Mouse (Mus musculus) frontal cortex, postnatal 25 days (tissue): ENCODE results near the gene Csrnp1.
"Not testable (repeated sequence)": the region's sequence is repeated elsewhere in the genome, so short reads cannot be mapped to it uniquely, and the experiment has no call there.

Experiments used
- DNase-seq, 2 experiments: peaks; one replicate each; pipeline ENCODE4 v3.0.0; 2022; ENCODE audit warnings: low spot score in 2 of 2

The Csrnp1 gene

GRCm38 (mm10) chr9:119984536-119985011 lies at the start of gene Csrnp1:
Csrnp1 (minus strand) TSS chr9:119984658.
- no peak for DNase-seq

DNA sequence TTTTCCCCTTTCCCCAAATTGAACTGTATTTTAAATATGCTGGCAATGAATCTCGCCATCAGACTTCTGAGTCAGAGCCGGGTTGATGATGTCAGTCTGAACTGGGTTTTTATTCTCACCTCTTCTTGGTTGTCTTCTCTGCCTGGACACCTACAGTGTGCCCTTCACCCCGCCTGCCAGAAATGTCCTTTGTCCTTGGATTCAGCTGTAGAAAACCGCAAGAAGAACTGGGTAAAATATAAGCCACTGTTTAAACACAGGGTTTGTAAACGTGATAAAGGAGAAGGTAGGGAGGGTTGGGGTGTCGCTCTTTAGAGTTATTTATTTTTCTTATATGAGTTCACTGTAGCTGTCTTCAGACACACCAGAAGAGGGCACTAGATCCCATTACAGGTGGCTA lies 48.3 kb upstream of the Csrnp1 start:
- DNase-seq: no peak

GRCm38 (mm10) chr9:120030421-120030820 lies 46.0 kb upstream of the Csrnp1 start:
- DNase-seq: no peak

DNA sequence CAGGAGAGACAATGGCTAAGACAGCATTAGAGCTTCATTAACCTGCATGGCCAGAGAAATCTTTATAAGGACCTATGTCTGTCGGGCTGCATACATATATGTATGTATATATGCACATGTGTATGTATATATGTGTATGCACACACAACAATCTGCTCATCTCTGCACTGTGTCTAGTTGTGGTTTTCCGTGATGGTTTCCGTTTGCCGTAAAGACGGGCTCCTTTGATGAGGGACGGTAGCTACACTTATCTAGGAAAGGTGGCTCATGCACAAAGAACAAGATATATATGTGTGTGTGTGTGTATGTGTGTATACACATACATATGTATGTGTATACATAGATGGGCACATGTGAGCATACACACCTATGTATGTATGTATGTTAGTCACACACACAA lies 45.4 kb upstream of the Csrnp1 start:
- DNase-seq: no peak

- DNase-seq: no peak
Measured at GRCm38 (mm10) chr9:120027401-120028151, 43.1 kb upstream of the Csrnp1 start.

DNA sequence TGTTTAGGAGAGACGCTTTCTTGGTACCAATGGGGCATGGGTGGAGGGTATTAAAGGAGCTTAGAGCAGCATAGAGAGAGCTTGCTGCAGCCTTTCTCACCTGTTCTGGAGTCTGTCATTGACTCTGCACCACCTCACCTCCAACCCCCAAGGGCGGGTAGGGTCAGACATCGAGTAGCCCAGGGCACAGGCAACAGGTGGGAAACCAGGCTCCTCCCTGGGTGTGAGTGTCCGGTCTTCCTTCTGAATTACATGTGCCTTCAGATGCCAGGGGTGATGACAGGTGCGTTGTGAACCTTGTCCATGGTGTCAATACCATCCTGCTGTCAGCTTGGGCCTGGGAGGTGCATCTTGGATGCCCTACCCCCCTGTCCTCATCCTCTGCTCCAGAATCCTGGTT lies 40.2 kb upstream of the Csrnp1 start:
- DNase-seq: no peak

- DNase-seq: no peak
Measured at GRCm38 (mm10) chr9:120024171-120024570, 39.7 kb upstream of the Csrnp1 start.

DNA sequence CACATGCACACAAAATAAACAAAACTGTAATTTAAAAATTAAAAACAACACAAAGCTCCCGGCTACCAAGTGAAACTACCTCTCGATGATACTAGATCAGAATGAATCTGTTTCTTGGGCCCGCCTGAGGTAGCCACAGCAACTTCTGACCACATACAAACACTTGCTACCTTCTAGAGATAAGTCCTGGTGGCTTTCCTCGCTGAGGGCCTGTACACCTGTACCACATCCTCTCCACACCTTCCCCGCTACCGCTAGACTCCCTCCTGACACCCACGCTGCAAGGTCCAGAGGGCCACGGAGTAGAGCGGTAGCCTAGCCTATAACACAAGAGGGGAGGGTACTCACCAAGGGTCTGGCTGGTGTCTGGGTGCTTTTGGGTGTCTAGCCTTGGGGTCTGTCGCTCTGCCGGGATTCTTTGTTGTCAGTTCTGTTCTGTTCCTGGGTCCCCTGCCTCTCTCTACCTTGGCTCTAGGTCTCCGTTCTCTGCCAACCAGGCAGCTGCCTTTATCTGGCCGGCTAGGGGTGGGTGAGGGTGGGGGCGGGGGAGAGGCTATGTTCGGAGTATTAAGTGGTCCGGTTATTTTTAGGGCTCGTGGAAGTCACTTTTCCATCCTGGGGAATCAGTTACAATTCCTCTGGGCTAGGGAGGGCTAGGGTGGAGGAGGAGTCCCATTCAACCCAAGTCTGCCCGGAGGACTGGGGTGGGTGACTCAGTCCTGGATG lies 38.8 kb upstream of the Csrnp1 start, which contains the start of gene Xirp1:
Xirp1 (minus strand) TSS at position 513 of the 726 bp plus-strand sequence.
- no peak for DNase-seq

DNA sequence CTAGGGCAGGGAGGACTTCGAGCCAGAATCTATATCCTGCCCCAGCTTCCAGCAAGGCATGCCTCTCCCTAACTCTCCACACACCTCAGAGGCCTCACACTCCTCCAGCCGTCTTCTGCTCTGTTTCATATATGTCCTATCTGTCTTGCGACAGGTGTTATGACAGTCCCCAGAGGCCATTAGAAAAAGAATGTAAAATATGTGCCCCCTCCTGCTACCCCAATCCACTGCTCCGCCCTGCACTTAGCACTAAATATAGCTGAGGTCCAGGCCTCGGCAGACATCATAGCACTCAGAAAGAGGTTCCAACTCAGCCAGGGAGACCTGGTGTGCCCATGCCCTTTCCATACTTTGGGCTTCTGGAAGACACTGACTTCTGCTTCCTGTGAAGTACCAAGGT lies 36.7 kb upstream of the Csrnp1 start:
- DNase-seq: no peak

DNA sequence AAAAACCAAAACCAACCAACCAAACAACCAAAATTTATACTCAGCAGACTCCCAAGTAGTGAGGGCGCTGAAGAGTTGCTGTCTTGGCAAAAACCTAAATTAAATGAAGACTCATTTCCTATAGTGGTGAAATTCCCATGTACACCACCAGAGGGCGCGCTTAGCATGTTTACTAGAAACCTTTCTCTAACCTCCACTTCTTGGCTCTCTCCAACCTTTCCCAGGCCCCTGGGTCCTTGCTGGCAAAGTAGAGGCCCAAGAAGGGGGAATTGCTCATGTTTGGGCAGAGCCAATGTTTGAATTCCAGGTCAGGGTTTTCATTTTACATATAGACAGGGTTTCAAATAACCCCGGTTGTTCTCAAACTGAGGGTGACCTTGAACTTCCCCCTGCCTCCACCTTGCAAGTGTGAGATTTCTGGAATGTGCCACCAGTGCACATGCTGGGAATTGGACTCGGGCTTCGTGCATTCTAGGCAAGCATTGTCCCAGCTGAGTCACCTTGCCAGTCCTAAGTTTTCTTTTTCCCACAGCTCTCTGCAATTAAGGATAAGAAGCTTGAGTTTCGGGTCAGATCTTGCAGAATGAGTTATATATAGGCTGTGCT lies 35.9 kb upstream of the Csrnp1 start:
- DNase-seq: peak; percentile 65 to 75

GRCm38 (mm10) chr9:120016956-120017355 lies 32.5 kb upstream of the Csrnp1 start:
- DNase-seq: no peak

- DNase-seq: no peak
Measured at GRCm38 (mm10) chr9:120014828-120015227, 30.4 kb upstream of the Csrnp1 start.

- DNase-seq: no peak
Measured at GRCm38 (mm10) chr9:120013251-120013820, 28.9 kb upstream of the Csrnp1 start.

- no peak for DNase-seq
Measured at GRCm38 (mm10) chr9:120012781-120013180, 28.3 kb upstream of the Csrnp1 start.

DNA sequence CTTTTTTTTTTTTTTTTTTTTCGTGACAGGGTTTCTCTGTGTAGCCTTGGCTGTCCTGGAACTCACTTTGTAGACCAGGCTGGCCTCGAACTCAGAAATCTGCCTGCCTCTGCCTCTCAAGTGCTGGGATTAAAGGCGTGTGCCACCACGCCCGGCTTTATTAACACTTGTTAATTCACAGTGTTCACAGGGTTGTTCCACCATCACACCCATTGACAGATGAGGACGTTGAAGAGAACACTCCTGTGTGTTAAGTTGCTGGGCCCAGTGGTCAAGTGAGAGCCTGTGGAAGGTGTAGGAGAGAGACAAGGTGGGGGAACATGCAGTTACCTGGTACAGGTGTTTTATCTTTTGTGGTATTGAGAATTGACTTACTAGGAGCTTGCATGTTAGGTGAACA lies 27.7 kb upstream of the Csrnp1 start:
- not testable (repeated sequence) for DNase-seq

- peak in 1 of 2 experiments; percentile 56 for DNase-seq
Measured at GRCm38 (mm10) chr9:120011533-120011932, 27.1 kb upstream of the Csrnp1 start.

DNA sequence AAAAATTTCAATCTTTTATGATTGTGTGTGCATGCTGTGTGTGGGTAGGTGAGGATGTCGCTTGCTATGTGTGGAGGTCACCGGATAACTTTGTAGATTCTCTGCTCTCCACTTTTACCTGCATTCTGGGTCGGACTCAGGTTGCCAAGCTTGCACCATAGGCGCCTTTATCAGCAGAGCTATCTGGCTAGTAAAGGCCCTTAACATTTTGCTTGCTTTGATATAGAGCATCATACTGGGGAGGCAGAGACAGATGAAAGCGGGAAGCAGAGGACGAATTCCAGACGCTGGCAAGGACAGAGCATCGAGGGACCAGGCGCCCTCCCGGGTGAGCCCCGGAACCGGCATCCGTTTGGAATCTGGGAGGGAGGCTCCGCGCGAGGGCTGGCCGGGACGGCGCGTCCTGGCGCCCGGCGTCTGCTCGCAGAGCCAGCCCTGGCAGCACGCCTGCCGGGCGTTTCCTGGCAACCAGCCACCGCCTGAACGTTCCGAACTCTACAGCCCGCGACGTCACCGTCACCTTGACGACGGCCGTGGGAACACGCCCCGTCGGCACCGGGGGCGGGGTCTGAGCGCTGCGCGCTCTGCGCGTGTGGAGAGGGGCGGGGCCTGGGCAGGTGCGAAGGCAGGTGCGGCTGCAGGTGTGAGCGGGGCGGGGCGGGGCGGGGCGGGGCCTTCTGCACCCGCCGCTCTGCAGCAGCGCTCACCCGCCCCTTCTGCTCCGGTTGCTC lies 26.5 kb upstream of the Csrnp1 start:
- peak; percentile 95 for DNase-seq

- no peak for DNase-seq
Measured at GRCm38 (mm10) chr9:120009871-120010270, 25.4 kb upstream of the Csrnp1 start.

GRCm38 (mm10) chr9:120009226-120009841 lies 24.9 kb upstream of the Csrnp1 start:
- no peak for DNase-seq

DNA sequence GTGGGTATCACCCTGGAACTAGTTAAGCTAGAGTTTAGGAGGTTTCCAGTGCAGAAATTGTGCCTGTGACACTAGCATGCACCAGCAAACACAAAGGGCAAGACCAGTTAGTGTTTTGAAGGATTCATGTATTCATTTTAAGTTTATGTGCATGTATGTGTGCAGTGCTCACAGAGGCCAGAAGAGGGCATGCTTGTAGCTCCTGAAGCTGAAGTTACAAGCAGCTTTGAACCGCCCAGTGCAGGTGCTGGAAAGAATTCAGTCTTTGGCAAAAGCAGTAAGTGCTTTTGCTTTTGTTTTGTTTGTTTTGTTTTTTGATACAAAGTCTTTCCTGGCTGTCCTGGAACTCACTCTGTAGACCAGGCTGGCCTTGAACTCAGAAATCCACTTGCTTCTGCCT lies 23.4 kb upstream of the Csrnp1 start:
- no peak for DNase-seq

DNA sequence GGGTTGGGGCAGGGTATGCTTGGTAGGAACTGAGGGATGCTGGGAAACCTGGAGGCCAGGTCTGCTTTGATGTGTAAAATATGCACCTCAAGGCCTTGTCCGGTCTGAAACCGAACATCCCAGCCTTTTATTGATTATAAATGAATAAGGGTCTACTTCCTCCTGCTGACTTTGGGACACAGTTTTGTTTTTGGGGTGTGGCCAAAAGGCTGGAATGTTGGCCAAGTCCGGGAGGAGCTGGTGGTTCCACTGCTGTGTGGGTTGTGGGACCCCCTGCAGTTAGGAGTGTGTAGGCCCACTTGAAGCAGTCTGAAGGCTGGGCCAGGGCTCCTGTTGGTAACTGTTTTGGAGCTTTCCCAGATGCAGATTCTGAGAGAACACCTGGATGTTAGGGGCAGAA lies 21.5 kb upstream of the Csrnp1 start:
- DNase-seq: no peak
